Comparison of ENCODE assay signal across 8 mouse cellular contexts in the genomic region with DNA sequence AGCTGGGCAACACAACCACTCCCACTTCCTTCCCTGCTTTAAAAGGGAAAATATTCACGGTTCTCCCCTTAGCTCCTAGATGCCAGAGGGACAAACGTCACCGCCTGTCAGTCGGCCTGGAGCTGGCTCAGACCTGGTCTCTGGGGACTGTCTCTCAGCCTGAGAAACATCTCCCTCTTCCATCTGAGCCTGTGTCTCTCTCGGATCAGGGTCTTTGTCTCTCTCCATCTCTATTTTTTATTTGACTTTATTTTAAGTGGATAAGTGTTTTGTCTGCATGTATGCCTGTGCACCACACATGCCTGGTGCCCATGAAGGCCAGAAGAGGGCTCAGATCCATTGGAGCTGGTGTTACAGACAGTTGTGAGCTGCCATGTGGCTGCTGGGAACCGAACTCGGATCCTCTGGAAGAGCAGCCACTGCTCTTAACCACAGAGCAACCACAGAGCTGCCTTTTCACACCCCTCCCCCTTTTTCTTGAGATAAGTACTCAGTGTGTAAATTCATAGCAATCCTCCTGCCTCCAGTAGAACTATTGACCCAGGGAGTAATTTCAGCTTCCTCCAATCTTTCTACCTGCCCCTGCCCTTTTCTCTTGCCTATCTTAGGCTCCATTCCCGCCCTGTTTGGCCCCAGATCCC. TPM values are rescaled to one million over a fixed set of nuclear protein-coding genes. Genes with fewer than 3 reads are reported as not detected.
A peak's percentile ranks its signal among the peaks of the same experiment; 100 is the strongest.
DNase-seq lines count a peak whose midpoint lies in the region; ATAC-seq lines count a peak whose summit lies in the region.

No protein-coding gene starts in this region.

- peak overlapping the region; percentile 13; the same call in 1 of the 2 replicates for H3K27ac ChIP-seq in embryonic facial prominence, embryonic 14.5 days (replicated peaks; ENCODE audit: low read depth, low read length)
- H3K27ac ChIP-seq in midbrain, embryonic 14.5 days (replicated peaks; ENCODE audit: low read depth, low read length), result peak overlapping the region; percentile 49; the same call in 1 of the 2 replicates

- H3K4me3 ChIP-seq in embryonic facial prominence, embryonic 14.5 days (ENCODE audit: low read depth, low read length), result no peak overlapping the region
- H3K4me3 ChIP-seq in midbrain, embryonic 14.5 days (replicated peaks; ENCODE audit: low read depth, low read length), result no peak overlapping the region

- no peaks in the 10 kb centered on the region for H3K9me3 ChIP-seq in embryonic facial prominence, embryonic 14.5 days (ENCODE audit: control insufficient read depth, low read length)
- H3K9me3 ChIP-seq in midbrain, embryonic 14.5 days (ENCODE audit: control insufficient read depth, low read length), result no peaks in the 10 kb centered on the region

- H3K4me2 ChIP-seq in embryonic facial prominence, embryonic 14.5 days (ENCODE audit: low read depth, low read length), result no peak overlapping the region; the same call in 1 of the 2 replicates
- no peak overlapping the region for H3K4me2 ChIP-seq in midbrain, embryonic 14.5 days (ENCODE audit: low read length)

- intact Hi-C loops in left cerebral cortex, postnatal 4 days (cut with DNase I), result loop anchor here (10.0 kb wide), 1 partner anchor 48 kb away; the partner anchor contains the start of gene 2200002D01Rik
- intact Hi-C loops in left cerebral cortex, postnatal 14 days (cut with DNase I), result loop anchor here (10.0 kb wide), 1 partner anchor 168 kb away; the partner anchor contains the start of gene Ryr1
- intact Hi-C loops in heart, postnatal 25 days (cut with DNase I), result no loop called here

- ATAC-seq in embryonic facial prominence, embryonic 14.5 days (ENCODE audit: low read depth), result no peak
- peak; percentile 24; the same call in 1 of the 2 replicates for ATAC-seq in midbrain, embryonic 14.5 days (ENCODE audit: low FRiP score, low TSS enrichment)
- ATAC-seq in megakaryocyte progenitor cell, adult 5-6 weeks (replicated peaks; ENCODE audit: poor library complexity), result no peak

- H3K4me1 ChIP-seq in embryonic facial prominence, embryonic 14.5 days (ENCODE audit: control insufficient read depth, insufficient read depth, low read length), result peaks cover 16% of the 10 kb centered on the region; the same call in 1 of the 2 replicates
- peaks cover 11% of the 10 kb centered on the region; the same call in 1 of the 2 replicates for H3K4me1 ChIP-seq in midbrain, embryonic 14.5 days (ENCODE audit: control insufficient read depth, insufficient read depth, low read length)

- no peak overlapping the region for H3K9ac ChIP-seq in embryonic facial prominence, embryonic 14.5 days (ENCODE audit: low read depth, low read length)
- H3K9ac ChIP-seq in midbrain, embryonic 14.5 days (replicated peaks; ENCODE audit: low read length), result no peak overlapping the region

- WGBS in embryonic facial prominence, embryonic 14.5 days, result 23% methylated on average over 8 of the region's 8 CpGs
- WGBS in midbrain, embryonic 14.5 days, result 27% methylated on average over 8 of the region's 8 CpGs

- DNase-seq in left cerebral cortex, postnatal 4 days, result peak; percentile 64
- DNase-seq in left cerebral cortex, postnatal 14 days (ENCODE audit: low spot score in 2 of 2), result no peak
- DNase-seq in embryonic facial prominence, embryonic 14.5 days (ENCODE audit: low spot score), result no peak
- peak; percentile 70 for DNase-seq in heart, postnatal 25 days (ENCODE audit: low spot score)
- peak; percentile 51 for DNase-seq in midbrain, embryonic 14.5 days
- no peak for DNase-seq in layer of hippocampus, adult 18-20 months (ENCODE audit: low spot score in 2 of 2)
- DNase-seq in thymus, postnatal 4 days, result no peak

- no peaks in the 10 kb centered on the region for H3K27me3 ChIP-seq in embryonic facial prominence, embryonic 14.5 days (replicated peaks; ENCODE audit: control insufficient read depth, insufficient read depth, low read length)
- no peaks in the 10 kb centered on the region for H3K27me3 ChIP-seq in midbrain, embryonic 14.5 days (ENCODE audit: control insufficient read depth, insufficient read depth, low read length)

- H3K36me3 ChIP-seq in embryonic facial prominence, embryonic 14.5 days (ENCODE audit: control insufficient read depth, insufficient read depth, low read length), result no peaks in the 10 kb centered on the region
- no peaks in the 10 kb centered on the region for H3K36me3 ChIP-seq in midbrain, embryonic 14.5 days (ENCODE audit: control insufficient read depth, insufficient read depth, low read length)

RNA-seq across cellular contexts. Expression of gene Ppp1r14a, which starts 3.5 kb away (rescaled TPM):
- total RNA-seq in left cerebral cortex, postnatal 4 days (2021), result 1 to 10 TPM; 1.5 to 1.9 TPM
- 1 to 10 TPM; 6.6 to 8.0 TPM for total RNA-seq in left cerebral cortex, postnatal 14 days (2021)
- 11.6 and 13.8 TPM in 2 replicates for polyA plus RNA-seq in embryonic facial prominence, embryonic 14.5 days (2014; fragmentation: Nextera tagmentation; extraction: Ambion mirVana)
- 1 to 10 TPM; 9.6 to 9.9 TPM for total RNA-seq in heart, postnatal 25 days (2021)
- polyA plus RNA-seq in midbrain, embryonic 14.5 days (2014; fragmentation: Nextera tagmentation; extraction: Ambion mirVana), result 0.94 and 3.9 TPM in 2 replicates
- not detected in 2 replicates for total RNA-seq in megakaryocyte progenitor cell, adult 5-6 weeks (2015)
- total RNA-seq in megakaryocyte progenitor cell, adult 5-6 weeks (2017), result 1.1 TPM in 1 of 2 replicates, not detected in the other
- 10 to 100 TPM; 28.1 to 31.3 TPM for total RNA-seq in layer of hippocampus, adult 18-20 months (2021)

RNA-seq across cellular contexts. Expression of gene Spint2, which starts 10.9 kb away (rescaled TPM):
- total RNA-seq in left cerebral cortex, postnatal 4 days (2021), result 10 to 100 TPM; 23.8 to 34.4 TPM
- total RNA-seq in left cerebral cortex, postnatal 14 days (2021), result 10 to 100 TPM; 11.5 to 19.4 TPM
- 116 and 120 TPM in 2 replicates for polyA plus RNA-seq in embryonic facial prominence, embryonic 14.5 days (2014; fragmentation: Nextera tagmentation; extraction: Ambion mirVana)
- total RNA-seq in heart, postnatal 25 days (2021), result 10 to 100 TPM; 33.5 to 37.1 TPM
- polyA plus RNA-seq in midbrain, embryonic 14.5 days (2014; fragmentation: Nextera tagmentation; extraction: Ambion mirVana), result 52.3 and 66.3 TPM in 2 replicates
- 60.8 and 62.8 TPM in 2 replicates for total RNA-seq in megakaryocyte progenitor cell, adult 5-6 weeks (2015)
- total RNA-seq in megakaryocyte progenitor cell, adult 5-6 weeks (2017), result 21.2 and 34.1 TPM in 2 replicates
- total RNA-seq in layer of hippocampus, adult 18-20 months (2021), result 10 to 100 TPM; 21.9 to 26.1 TPM

RNA-seq across cellular contexts. Expression of gene Dpf1, which starts 11.2 kb away (rescaled TPM):
- 100 to 1,000 TPM; 222 to 228 TPM for total RNA-seq in left cerebral cortex, postnatal 4 days (2021)
- 100 to 1,000 TPM in 1 of 2 experiments, 10 to 100 TPM in 1; 97.6 to 105 TPM for total RNA-seq in left cerebral cortex, postnatal 14 days (2021)
- 11.4 TPM in 2 replicates for polyA plus RNA-seq in embryonic facial prominence, embryonic 14.5 days (2014; fragmentation: Nextera tagmentation; extraction: Ambion mirVana)
- total RNA-seq in heart, postnatal 25 days (2021), result under 1 TPM in 1 of 2 experiments, not detected in 1; 0.53 TPM
- 203 and 214 TPM in 2 replicates for polyA plus RNA-seq in midbrain, embryonic 14.5 days (2014; fragmentation: Nextera tagmentation; extraction: Ambion mirVana)
- total RNA-seq in megakaryocyte progenitor cell, adult 5-6 weeks (2015), result 0.05 and 0.73 TPM in 2 replicates
- total RNA-seq in megakaryocyte progenitor cell, adult 5-6 weeks (2017), result 0.10 TPM in 1 of 2 replicates, not detected in the other
- 100 to 1,000 TPM; 105 to 112 TPM for total RNA-seq in layer of hippocampus, adult 18-20 months (2021)

RNA-seq across cellular contexts. Expression of gene 2200002D01Rik, which starts 44.3 kb away (rescaled TPM):
- under 1 TPM in 1 of 2 experiments, not detected in 1; 0.80 TPM for total RNA-seq in left cerebral cortex, postnatal 4 days (2021)
- not detected for total RNA-seq in left cerebral cortex, postnatal 14 days (2021)
- polyA plus RNA-seq in embryonic facial prominence, embryonic 14.5 days (2014; fragmentation: Nextera tagmentation; extraction: Ambion mirVana), result 1.9 and 4.3 TPM in 2 replicates
- total RNA-seq in heart, postnatal 25 days (2021), result 1 to 10 TPM in 1 of 2 experiments, under 1 TPM in 1; 0.73 to 3.7 TPM
- 0.29 and 0.57 TPM in 2 replicates for polyA plus RNA-seq in midbrain, embryonic 14.5 days (2014; fragmentation: Nextera tagmentation; extraction: Ambion mirVana)
- 0.20 TPM in 1 of 2 replicates, not detected in the other for total RNA-seq in megakaryocyte progenitor cell, adult 5-6 weeks (2015)
- total RNA-seq in megakaryocyte progenitor cell, adult 5-6 weeks (2017), result 1.4 TPM in 1 of 2 replicates, not detected in the other
- not detected for total RNA-seq in layer of hippocampus, adult 18-20 months (2021)

RNA-seq across cellular contexts. Expression of gene Yif1b, which starts 54.4 kb away (rescaled TPM):
- total RNA-seq in left cerebral cortex, postnatal 4 days (2021), result 10 to 100 TPM; 35.9 to 38.1 TPM
- total RNA-seq in left cerebral cortex, postnatal 14 days (2021), result 10 to 100 TPM; 48.4 to 50.9 TPM
- 110 and 122 TPM in 2 replicates for polyA plus RNA-seq in embryonic facial prominence, embryonic 14.5 days (2014; fragmentation: Nextera tagmentation; extraction: Ambion mirVana)
- 10 to 100 TPM; 75.2 to 78.9 TPM for total RNA-seq in heart, postnatal 25 days (2021)
- polyA plus RNA-seq in midbrain, embryonic 14.5 days (2014; fragmentation: Nextera tagmentation; extraction: Ambion mirVana), result 86.6 and 107 TPM in 2 replicates
- 75.8 and 77.8 TPM in 2 replicates for total RNA-seq in megakaryocyte progenitor cell, adult 5-6 weeks (2015)
- 28.2 and 34.1 TPM in 2 replicates for total RNA-seq in megakaryocyte progenitor cell, adult 5-6 weeks (2017)
- total RNA-seq in layer of hippocampus, adult 18-20 months (2021), result 10 to 100 TPM; 40.4 to 42.6 TPM

Comparison
In these comparisons a context has a peak if more than half of its experiments do, and no peak if none do; other contexts are left out.
1. DNase-seq: peak in left cerebral cortex, postnatal 4 days (single experiment), heart, postnatal 25 days (single experiment) and midbrain, embryonic 14.5 days (single experiment); none in left cerebral cortex, postnatal 14 days (0 of 2), embryonic facial prominence, embryonic 14.5 days (single experiment), layer of hippocampus, adult 18-20 months (0 of 2) and thymus, postnatal 4 days (single experiment).
2. RNA of gene Dpf1, which starts 11.2 kb away (total RNA-seq): 222 to 228 TPM in left cerebral cortex, postnatal 4 days, 105 to 112 TPM in layer of hippocampus, adult 18-20 months and 97.6 to 105 TPM in left cerebral cortex, postnatal 14 days; 0.53 TPM in heart, postnatal 25 days and 0.05 to 0.73 TPM in megakaryocyte progenitor cell, adult 5-6 weeks; every median in the first group is over 10 times any median in the second.